Mouse (Mus musculus) testis, postnatal 10 days (tissue): ENCODE measurements around the gene Gpsm1.
"Not testable (repeated sequence)": the region's sequence is repeated elsewhere in the genome, so short reads cannot be mapped to it uniquely, and the experiment has no call there.

ENCODE experiments used
- DNase-seq: peaks from one replicate; pipeline ENCODE4 v3.0.0; 2021; ENCODE audit warnings: low spot score

Gpsm1 gene

DNA sequence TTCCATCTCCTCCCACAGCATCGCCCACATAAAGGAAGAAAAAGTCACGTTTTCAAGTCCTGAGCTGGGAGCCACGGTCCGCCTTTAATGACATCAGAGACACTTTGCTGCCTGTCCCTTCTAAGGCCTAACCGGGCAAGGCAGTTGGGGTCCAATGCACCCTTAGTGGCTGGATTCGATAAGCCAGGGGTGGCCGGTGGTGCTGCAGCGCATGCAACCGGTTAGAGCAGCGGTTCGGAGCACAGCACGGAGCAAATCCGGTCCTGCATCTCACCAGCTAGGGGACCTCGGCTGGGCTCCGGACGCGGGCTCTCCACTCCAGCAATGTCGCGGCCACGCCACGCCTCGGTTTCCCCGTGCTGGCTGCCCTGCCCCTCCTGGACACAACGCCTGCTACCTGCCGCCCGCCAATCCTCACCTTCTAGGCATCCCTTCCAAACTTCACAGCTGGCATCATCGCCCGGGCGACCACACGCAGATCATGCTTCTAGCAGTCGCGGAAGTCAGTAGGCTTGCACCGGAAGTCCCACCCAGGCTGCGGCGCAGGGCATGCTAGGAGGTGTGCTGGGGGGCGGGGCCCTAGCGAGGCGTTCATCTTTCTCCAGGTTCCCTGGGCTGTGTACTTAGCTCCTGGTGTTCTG lies 64.9 kb downstream of the Gpsm1 start, which contains the start of gene Snapc4:
Snapc4 (minus strand) TSS at position 523 of the 641 bp plus-strand sequence.
- DNase-seq = peak; percentile 89

DNA sequence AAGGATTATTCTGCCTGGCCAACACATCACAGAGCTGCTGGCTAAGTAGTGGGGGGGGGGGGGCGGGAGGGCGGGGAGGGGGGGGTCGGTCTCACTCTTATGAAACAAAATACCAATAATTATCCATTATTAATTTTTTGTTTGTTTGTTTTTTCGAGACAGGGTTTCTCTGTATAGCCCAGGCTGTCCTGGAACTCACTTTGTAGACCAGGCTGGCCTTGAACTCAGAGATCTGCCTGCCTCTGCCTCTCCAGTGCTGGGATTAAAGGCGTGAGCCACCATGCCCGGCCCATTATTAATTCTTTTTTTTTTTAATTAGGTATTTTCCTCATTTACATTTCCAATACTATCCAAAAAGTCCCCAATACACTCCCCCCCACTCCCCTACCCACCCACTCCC lies 65.6 kb downstream of the Gpsm1 start:
- not testable (repeated sequence) for DNase-seq

DNA sequence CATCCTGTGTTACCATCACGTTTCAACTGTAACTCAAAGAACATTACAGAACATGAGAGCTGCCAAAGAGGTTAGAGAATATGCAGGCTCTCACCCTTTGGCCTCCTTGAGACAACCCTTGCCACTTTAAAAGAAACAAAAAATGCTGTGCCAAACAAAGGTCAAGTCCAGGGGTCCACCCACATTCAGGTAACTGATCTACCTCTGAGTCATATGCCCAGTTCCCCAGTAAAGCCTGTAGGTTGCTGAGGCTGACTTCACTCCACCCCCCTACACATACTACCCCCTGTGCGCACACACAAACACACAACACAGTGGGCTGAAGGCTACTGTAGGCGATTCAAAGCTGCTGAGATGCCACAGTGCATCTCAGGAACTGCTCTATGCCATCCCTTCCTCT lies 72.4 kb downstream of the Gpsm1 start:
- no peak for DNase-seq

DNA sequence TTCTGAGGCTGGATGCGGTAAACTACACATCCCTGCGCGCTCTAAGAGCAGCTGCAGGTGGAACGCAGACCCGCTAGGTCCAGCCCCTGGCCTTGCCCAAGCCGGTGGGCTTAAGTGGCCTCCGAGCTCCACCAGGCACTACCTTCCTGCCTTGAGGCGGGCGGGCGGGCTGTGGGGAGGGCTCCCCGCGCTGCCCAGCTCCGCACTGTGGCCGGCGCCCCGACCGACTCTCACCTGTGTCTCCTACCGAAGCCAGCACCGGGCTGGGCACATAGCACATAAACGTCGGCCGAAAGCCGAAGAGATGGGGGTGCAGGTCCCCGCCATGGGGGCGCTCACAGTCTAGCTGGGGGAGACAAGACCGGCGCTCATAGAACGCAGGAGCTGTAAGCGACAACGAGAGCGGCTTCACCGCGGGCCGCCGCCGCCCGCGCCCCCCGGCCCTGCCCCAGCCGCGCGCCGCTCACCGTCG lies 73.4 kb downstream of the Gpsm1 start:
- DNase-seq = peak; percentile 62

DNA sequence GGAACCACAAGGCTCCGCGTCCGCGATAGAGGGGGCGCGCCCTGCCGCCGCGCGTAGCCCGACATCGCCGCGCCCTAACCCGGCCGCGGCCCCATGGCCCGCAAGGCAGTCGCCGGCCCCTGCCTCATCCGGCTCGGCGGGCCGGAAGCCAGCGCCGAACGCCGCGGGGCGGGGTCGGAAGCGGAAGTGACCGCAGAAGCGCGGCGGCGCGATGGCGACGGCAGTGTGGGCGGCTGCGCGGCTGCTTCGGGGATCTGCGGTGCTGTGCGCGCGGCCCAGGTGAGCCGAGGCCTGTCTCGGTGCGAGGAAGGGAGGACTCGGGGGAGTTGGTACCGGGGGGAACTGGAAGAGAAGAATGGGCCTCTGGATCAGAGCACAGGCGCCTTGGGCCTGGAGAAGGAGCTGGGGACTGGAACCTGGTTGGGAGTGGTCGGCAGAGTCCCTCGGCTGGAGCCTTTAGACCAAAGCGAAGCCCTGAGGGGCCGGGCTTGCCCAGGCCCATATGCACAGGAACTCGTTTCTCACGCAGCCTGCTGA lies 73.9 kb downstream of the Gpsm1 start, which contains the start of the genes Entr1 and Pmpca:
Entr1 (minus strand) TSS at position 163 of the 537 bp plus-strand sequence.
Pmpca (plus strand) TSS at position 186 of the 537 bp plus-strand sequence.
- DNase-seq = peak; percentile 91

DNA sequence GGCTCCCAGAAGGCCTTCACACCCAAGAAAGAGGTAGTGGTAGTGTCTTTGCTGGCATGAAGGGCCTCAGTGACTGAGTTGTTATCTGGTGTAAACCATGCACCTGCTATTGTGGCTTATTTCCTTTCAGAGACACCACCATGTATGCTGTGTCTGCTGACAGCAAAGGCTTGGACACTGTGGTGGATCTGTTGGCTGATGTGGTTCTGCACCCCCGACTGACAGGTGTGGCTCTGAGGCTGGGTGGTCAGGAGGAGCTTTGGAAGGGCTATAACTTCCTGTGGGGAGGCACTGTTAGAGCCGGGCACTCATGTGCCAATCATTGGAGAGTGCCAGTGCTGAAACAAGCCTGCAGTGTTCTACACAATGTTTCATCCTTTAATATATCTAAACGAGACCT lies 75.6 kb downstream of the Gpsm1 start:
- DNase-seq = no peak

DNA sequence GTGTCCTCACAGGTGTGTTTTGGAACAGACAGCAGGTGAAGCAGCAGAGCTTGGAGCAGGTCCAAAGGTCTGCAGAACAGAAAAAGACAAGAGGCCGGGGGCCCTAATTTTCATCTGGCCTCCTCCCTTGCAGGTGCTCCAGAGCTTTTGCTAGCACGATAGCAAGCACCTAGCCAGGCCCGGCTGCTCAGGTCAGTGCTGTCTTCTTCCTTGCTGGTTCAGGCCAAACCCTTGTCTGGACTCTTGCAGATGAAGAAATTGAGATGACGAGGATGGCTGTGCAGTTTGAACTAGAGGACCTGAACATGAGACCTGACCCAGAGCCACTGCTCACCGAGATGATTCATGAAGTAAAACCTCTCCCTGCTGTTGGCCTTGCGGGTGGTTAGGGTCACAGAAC lies 76.3 kb downstream of the Gpsm1 start:
- no peak for DNase-seq
